Mouse (Mus musculus): ENCODE measurements at regions not wholly inside any gene's neighbourhood (a gene's known extent, or its start where the extent isn't known, plus 50 kb on each side); places are given as distances from the start of the nearest gene placed in this dataset.
A peak's percentile ranks its signal among the peaks of the same experiment; 100 is the strongest.

DNA sequence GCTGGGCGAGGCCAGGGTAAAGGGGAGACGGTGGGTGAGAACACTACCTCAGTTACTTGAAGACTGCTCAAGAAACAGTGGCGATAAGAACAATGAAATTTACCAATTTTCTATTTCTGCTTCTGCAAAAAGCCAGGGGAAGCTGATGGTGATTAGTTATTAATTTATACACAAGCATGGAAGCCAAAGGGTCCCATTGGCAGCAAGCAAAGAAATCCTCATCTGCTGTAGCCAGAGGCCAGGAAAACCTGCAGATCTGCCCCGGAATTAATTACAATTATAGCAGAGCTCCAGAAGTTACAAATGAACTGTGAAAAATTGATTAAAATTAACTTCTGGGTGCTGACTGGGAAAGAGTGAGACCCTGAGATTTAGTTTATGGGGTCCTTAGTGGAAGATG is 506.2 kb upstream of the Rgma start:
- DNase-seq (ENCODE audit: low read depth, low spot score): no peak

DNA sequence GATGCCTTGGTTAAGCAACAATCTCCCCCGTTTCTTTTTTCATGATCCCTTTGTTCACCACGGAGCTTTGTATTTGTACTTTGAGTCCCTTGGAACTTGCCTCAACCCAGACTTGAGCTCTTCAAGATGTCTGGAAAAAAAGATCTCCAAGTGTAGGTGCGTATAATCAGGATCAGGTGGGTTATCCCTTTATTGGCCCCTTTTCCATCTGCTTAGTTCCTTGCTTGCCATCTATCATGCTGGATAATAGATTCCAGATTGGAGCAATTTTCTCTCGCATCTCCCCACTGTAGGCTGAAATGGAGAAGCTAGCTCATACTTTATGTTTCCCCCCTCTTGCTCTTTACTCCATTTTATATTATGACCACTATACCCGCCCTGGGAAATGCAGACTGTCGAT is 474.5 kb upstream of the Rgma start:
- DNase-seq (ENCODE audit: low read depth, low spot score): no peak

DNA sequence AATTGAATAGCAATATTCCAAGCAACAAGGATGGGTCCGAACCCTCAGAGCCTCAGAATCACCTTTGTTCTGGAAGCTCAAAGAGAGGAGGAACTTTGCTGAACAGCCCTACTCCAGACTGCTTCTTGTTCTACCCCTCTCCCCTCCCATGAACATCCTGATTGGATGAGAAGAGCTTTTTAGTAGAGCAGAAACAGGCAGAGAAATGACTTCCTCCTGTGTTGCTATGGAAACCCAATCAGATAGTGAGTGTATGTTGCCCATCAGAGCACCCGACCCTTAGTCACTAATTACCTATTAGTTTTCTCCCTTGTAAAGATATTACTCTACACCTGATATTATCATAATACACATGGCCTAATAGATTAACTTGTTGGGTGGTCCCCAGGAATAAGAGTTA is 469.4 kb upstream of the Rgma start:
- no peak for DNase-seq (ENCODE audit: low read depth, low spot score)

DNA sequence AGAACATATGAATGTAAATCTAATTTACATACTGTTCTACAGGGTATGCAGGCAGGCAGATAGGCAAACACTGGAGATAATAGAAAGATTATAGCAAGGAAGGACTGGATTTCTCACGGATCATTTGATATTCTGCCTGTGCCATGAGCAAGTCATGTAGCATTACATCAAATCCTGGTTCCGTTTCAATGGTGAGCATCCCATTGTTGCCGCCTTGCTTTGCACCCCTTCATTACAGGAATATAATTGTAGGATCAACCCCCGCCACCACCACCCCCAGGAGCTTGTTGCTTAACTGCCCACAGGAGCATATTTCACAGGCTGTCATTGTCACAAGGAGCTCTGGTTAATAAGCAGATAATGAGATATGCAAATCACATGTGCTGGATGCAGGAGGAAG is 468.8 kb upstream of the Rgma start:
- DNase-seq (ENCODE audit: low read depth, low spot score): no peak

DNA sequence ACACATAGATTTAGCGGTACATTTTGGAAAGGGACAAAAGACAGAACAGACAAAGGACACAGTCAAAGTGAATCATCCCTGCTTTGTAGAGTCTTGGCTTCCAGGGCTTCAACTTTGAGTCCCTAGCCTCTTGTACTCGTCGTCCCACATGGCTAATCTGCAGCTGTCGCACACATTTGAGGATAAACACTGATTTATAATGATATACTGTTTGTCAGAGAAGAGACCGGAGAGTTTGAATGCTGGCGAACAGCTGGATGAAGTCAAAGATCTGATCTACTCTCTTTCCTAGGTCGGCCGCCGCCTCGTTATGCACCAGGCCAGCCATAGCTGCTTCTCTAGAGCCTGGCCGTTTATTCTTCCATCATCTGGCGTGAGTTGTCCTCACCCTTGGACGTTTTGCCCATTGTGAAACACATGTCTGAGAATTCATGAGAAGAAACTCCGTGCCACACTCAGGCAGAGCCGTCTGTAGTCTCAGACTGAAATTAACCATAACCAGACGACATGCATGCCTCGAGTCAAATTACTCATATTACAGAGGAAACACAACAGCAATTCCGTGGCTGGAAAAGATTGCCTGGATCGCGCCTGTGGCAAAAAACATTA is 448.4 kb upstream of the Rgma start:
- no peak for DNase-seq (ENCODE audit: low read depth, low spot score)

DNA sequence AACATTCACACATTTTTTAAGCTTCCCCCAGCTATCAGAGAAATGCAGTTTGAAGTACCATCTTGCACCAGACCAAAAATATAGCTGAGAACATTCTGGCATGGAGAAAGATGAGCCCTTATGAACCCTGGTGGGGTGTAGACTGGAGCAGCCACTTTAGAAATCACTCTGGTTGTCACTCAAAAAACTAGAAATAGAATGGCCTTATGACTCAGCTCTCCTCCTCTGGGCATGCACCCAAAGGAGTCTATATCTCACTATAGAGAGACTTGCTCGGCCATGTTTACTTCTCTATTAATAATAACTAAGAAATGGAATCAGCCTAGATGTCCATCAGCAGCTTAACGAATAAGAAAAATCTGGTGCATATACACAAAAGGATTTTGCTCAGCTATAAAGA is 436.5 kb upstream of the Rgma start:
- peak; percentile 8 for DNase-seq (ENCODE audit: low read depth, low spot score)

DNA sequence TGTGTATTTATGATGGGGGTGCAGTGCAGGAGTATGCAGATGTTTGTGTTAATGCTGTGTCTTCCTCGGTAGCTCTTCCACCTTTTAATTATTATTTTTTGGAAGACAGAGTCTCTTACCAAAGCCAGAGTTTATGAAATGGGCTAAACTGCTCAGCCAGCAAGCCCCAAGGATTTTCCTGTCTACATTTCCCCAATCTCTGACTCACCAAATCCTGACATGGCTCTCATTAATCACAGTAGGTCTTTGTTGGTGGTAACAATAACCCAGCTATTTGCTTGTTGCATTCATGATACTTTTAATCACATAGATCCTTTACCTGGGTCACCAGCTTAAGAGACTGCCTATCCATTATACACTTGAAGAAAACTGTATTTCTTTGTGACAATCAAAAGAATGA is 427.8 kb upstream of the Rgma start:
- DNase-seq (ENCODE audit: low read depth, low spot score): no peak

DNA sequence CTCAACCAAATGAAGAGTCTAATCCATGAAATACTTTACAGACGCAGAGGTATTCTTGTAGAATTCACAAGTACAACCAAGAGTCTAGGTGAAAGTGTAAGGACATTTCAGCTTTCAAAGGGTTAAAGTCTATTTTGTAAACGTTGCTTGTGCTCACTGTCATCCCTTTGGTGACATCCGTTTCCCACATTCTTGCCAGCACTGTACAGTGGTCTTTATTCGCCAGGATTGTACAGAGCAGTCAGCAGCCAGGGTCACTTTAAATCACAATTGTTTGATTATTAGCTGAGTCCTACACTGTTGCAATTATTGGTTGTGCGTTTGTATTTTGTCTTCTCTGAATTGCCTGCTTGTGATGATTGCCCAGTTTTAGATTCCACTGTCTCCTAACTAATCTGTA is 427.3 kb upstream of the Rgma start:
- DNase-seq (ENCODE audit: low read depth, low spot score): no peak

DNA sequence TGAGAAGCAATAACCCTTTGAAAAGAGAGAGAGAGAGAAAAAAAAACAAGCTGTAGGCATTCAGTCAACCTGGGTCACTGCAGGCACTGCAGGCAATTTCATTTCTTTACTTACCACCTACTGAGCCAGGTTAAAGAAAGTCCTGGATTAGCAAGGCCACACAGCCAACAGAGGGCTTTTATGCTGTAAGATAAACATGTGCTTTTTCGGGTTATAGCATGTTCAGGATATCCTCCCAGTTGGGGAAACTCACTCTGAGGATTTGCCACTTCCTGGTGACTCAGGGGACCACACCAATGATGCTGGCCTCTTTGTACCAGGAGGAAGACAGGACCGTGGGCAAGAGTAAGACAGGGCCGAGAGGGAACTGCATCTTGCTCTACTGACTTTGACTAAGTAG is 426.6 kb upstream of the Rgma start:
- no peak for DNase-seq (ENCODE audit: low read depth, low spot score)

DNA sequence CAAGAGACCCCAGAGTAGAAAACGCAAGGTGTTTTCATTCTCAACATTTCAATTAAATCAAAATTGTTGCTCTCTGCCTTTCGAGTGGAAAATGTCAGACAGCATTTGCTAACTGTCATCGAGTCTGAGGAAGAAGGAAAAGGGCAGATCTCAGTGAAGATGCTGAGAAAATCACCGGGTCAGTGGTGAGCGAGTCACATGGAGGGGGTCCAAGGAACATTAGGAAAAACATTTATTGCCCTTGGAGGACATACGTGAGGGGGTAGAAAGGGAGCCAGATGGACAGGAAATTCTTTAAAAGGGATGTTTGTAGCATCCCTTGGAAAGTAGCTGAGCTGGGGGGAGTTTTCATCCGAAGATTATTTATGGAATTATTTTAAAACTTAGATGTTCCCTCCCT is 425.4 kb upstream of the Rgma start:
- no peak for DNase-seq (ENCODE audit: low read depth, low spot score)

DNA sequence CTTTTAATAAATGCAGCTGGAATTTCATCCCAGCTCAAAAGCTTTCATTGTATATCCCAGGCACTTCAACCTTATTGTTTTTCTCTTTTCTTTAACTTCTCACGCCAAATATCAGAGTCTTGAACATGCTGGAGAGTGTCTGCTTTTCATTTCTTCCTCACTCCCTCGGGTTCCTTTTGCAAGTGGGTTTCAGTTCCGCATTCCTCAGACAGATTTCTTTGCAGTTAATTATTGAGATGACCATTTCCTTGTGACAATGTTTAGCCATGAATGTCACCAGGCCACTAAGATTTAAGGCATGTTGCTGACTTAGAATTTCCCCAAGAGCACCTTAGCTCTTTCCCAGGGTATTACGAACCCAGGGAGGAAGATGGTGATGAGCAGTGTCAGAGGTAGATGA is 417.6 kb upstream of the Rgma start:
- DNase-seq (ENCODE audit: low read depth, low spot score): no peak

DNA sequence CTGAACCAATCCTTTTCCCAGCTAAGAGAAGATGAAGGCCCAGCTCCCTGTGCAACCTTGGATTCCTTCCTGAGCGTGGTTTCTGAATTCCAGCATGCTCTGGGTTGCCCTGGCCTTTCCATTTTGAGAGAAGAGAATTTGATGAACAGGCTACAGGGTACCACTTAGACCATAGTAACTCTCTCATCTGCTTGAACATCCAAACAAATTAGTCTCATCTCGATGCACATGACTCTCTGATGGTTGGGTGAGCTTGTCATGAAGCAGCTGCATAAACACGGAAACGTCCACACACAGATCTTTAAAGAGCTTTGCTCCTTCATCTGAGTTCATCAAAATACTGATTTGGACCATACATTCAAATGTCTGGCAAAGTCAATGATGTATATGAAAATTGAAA is 414.0 kb upstream of the Rgma start:
- DNase-seq (ENCODE audit: low read depth, low spot score): peak; percentile 3

DNA sequence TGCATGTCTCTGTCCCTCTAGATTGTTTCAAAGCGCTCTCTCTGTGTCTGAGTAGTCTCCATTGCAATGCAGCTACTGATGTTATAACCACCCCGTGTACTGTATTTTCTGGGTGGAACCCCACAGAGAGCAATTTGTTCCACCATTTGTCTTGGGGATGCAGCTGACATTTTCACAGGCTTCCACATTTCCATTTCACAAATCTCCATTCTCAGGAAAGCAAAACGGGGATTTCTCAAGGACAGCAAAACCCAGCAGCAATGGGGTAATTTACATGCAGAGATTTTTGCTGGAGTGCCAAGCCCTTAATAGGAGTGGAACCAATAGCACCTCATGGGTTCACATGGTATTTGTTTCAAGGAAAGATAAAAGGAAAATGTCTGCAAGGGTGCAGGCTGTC is 412.5 kb upstream of the Rgma start:
- DNase-seq (ENCODE audit: low read depth, low spot score): peak; percentile 37

DNA sequence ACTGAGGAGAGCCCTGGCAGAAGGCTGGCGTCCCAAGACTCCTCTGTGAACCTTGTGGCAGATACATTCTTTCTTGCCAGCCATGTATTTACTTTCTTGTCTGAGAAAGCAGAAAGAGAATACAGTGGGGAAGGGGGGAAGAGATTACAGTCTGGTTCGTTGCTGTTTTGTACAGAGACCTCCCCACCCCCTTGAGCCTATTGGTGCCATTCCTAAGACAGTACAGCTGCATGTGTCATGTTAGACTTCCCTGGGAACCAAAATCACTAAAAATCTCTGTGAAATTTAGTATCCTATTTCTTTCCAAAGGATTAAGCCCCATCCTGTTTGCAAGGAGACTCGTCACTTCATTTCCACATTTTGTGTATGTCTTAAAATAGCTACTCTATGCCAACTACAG is 411.4 kb upstream of the Rgma start:
- no peak for DNase-seq (ENCODE audit: low read depth, low spot score)

DNA sequence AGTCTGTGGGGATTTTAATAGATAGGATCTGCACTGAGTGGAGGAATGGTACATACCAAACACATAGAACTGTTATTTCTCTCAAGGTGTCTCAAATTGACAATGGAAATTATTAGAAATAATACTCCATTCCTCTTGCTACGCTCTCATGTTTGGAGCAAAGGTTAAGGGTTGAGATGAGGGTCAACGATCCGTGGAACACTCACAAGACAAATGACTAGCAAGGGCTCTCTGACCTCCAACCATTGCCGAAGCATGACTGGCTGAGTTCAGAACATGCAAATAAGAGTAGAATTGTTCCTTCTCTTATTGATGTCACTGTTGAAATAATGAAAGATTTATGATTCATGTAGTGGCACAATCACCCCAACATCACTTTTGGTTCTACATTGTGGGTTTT is 407.1 kb upstream of the Rgma start:
- DNase-seq (ENCODE audit: low read depth, low spot score): no peak

DNA sequence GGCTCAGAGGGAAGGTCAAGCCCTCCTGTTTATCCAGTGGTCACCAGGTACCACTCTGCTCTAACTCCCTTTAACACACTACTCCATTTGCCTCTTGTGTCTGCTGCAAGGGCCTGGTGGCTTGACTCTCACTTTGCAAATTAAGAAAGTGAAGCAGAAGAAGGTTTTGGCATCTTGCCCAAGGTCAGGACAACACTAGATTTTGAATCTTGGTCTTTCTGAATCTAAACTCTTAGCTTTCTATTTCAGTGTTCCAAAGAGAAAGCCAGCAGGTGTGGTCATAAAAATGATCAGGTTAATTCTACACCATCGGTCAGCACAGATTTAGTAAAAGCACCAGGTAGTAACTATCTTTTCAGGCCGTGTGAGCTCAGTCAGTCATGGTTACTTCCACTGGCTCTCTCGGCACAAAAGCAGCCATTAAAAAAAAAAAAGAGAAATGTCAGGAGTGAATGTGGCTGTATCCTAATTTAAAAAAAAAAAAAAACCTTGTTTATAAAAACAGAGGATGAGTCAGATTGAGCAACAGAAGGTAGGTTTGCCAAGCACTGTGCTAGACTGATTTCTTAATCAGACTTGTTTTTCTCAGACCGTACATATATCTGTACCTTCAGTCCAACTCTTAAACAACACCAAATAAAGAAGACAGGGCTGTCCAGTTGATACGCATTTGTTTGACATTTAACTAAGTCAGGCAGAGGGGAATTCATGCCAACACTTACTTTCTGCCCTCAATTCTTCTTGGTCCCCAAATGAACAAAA is 403.6 kb upstream of the Rgma start:
- DNase-seq (ENCODE audit: low read depth, low spot score): peak; percentile 24

DNA sequence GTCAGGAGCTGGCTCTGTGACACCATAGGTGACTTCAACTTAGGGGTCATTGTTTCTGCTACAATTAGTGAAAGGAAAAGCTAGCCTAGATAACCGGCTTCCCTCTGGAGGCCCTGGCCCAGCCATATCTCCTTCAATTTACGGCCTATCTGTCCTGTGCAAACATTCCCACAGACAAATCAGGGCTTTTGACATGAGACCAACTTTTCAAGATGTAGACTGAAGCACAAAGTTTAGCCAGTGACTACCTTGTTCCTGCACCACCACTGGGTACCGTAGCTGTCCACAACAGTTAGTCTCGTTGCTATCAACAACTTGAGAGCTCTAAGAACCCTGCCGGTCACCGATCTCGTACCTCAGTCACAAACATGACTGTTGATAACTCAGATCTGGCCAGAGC is 402.9 kb upstream of the Rgma start:
- DNase-seq (ENCODE audit: low read depth, low spot score): no peak

DNA sequence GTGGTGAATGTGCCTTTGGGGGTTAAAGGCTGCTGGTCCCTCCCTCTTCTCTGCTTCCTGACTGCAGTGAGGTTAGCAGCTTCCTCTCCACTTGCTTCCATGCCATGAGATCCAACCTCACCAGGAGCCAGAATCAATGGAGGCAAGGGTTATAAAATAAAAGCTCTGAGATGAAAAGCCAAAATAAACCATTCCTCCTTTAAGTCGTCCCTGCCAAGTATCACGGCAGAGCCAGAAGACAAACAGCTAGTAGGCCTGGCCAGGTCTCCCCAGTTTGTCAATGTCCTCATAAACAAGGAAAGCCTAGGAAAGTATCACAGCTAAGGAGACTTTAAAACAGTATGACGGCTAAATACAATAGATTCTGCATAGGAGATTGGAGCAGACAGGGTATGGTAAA is 401.5 kb upstream of the Rgma start:
- no peak for DNase-seq (ENCODE audit: low read depth, low spot score)

DNA sequence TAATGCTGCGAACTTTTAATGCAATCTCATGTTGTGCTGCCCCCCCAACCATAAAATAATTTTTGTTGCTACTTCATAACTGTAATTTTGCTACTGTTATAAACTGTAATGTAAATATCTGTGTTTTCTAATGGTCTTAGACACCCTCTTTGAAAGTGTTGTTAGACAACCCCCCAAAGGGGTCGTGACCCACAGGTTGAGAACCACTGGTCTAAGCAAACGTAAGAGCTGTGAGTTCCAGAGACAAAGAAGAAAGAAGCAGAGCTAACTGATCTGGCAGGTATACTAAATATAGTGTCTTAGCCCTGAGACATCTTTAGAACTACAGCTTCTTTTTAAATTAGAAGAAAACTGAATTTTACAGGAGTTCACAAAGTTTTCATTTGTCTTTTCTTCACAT is 400.9 kb upstream of the Rgma start:
- no peak for DNase-seq (ENCODE audit: low read depth, low spot score)

DNA sequence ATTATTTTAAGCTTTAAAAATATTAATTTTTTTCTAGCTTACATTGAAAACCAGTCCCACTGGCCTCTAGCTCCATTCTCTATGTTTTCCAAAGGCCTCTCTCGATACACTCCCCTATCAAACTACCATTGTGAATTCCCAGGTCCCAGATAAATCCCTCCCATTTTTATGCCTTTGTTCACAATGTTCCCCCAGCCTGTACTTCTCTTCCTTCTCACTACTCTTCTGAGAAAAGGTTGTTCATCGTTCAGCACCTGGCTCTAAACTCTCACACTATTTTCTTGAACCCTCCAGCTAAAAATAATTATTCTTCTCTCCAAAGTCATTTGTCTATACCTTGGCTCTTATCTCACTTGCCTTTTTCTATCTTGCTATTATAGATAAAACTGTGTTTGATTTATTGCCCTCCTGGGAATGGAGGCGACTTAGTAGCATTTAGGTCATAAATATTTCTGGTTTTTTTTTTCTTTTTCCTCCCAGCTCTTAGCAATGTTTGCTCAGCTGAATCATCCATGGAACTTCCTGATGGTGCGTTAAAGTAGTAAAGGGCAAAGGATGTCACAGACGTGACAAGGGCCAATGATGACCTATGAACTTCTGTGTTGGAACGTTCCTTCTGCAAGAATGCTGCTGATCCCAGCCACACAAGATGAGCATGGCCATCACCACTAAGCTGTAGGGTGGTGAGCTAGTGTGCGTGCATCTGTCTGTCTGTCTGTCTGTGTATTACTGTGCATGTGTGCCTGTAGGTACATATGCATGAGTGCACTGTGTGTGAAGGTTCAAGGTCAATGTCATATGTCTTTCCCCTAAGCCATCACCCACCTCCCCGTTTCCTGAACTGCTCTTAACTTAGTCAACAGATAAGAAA is 384.5 kb upstream of the Rgma start:
- no peak for DNase-seq (ENCODE audit: low read depth, low spot score)

DNA sequence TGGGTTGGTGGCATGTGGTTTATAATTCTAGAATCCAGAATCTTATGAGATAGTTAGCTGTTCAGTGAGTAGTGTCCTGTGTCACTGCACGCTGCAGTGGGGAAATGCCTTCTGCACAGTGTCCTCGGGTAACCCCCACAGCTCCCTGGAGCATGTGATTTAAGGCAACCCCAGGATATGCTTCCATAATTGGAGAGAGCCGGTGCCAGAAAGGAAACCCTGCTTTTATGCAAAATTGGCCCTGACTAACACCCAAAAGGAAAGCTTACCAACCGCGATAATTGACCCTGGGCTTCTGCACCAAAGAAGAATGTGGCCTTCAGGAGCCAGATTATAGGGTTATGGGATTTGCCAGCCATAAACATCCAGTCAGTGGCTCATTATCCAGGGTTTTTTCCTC is 376.9 kb upstream of the Rgma start:
- DNase-seq (ENCODE audit: low read depth, low spot score): peak; percentile 57

DNA sequence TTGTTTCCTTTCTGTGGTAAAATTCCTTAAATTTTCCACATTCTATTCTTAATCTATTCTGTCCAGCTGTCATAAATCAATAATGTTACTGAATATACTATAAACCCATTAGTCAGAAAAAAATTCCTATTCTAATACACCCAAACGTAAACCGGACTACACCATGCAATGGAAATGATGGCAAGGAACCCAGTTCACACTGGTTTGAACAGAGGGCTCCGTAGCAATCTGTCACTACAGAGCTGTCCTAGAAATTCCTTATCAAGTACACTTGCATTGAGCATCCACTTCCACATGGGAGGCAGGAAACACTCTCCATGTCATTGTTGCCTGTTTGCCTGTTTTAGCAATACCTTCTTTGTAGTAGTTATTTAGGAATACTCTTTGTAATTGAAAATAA is 356.2 kb upstream of the Rgma start:
- no peak for DNase-seq (ENCODE audit: low read depth, low spot score)

All from brain, adult 2 months (tissue).